Mouse (Mus musculus) heart, postnatal 0 days (tissue): ENCODE measurements around the gene Klk1b8. TPM values are rescaled to one million over a fixed set of nuclear protein-coding genes. Genes with fewer than 3 reads are reported as not detected.
"Not testable (repeated sequence)": the region's sequence is repeated elsewhere in the genome, so short reads cannot be mapped to it uniquely, and the experiment has no call there.

ENCODE experiments used
- ATAC-seq: fragments of 200-750 bp; cut with Nextera tagmentation; 2 replicates; pipeline ENCODE4 v1.8.0; 2017; ENCODE audit warnings: low read depth, moderate number of reproducible peaks, moderate library complexity; ENCODE audit not compliant: insufficient read depth
- DNase-seq: peaks from one replicate; pipeline ENCODE4 v3.0.0-alpha.2; 2016; ENCODE audit warnings: low spot score
- H3K27ac ChIP-seq: fragments of 300-500 bp; sonication (generic); 2 replicates; pipeline ENCODE4 v1.5.1; 2014; ENCODE audit warnings: low read depth, mild to moderate bottlenecking
- H3K27me3 ChIP-seq: fragments of 300-500 bp; sonication (generic); 2 replicates; pipeline ENCODE4 v1.6.1; 2014; ENCODE audit warnings: low read length, mixed read lengths; ENCODE audit not compliant: control insufficient read depth, insufficient read depth
- H3K36me3 ChIP-seq: fragments of 300-500 bp; sonication (generic); replicated peaks from 2 replicates; pipeline ENCODE4 v1.6.1; 2014; ENCODE audit warnings: low read length, mixed read lengths; ENCODE audit not compliant: control insufficient read depth, insufficient read depth
- H3K4me1 ChIP-seq: fragments of 300-500 bp; sonication (generic); 2 replicates; pipeline ENCODE4 v1.6.1; 2014; ENCODE audit warnings: antibody characterized with exemption; ENCODE audit not compliant: control insufficient read depth, insufficient read depth
- H3K4me2 ChIP-seq: fragments of 300-500 bp; sonication (generic); 2 replicates; pipeline ENCODE4 v1.6.1; 2014; ENCODE audit warnings: low read depth, mild to moderate bottlenecking, low read length, moderate library complexity
- H3K4me3 ChIP-seq: fragments of 300-500 bp; sonication (generic); 2 replicates; pipeline ENCODE4 v1.5.1; 2014; ENCODE audit warnings: low read depth, low read length
- H3K9ac ChIP-seq: fragments of 300-500 bp; sonication (generic); replicated peaks from 2 replicates; pipeline ENCODE4 v1.6.1; 2014; ENCODE audit warnings: low read depth, low read length, mixed read lengths
- H3K9me3 ChIP-seq: fragments of 300-500 bp; sonication (generic); replicated peaks from 2 replicates; pipeline ENCODE4 v1.6.1; 2016; ENCODE audit warnings: low read length; ENCODE audit not compliant: control insufficient read depth
- CTCF ChIP-seq: IDR thresholded peaks from 2 replicates; pipeline ENCODE4 v1.5.1; 2016; ENCODE audit warnings: antibody characterized with exemption, control low read depth, low read depth
- EP300 ChIP-seq: IDR thresholded peaks from 2 replicates; pipeline ENCODE4 v1.6.1; 2016; ENCODE audit warnings: antibody characterized with exemption, low read depth
- WGBS: fragments of 180-500 bp; shearing (Covaris S2); extraction: QIAGEN DNeasy Blood & Tissue Kit; methylation state at CpG from one replicate; pipeline ENCODE4 v1.1.7; 2014; 5-methylcytosine and 5-hydroxymethylcytosine counted together
- polyA plus RNA-seq: library from polyadenylated mRNA; unstranded; fragments of >200 nt; fragmentation: Nextera tagmentation; extraction: Ambion mirVana; gene quantifications from 2 replicates; pipeline ENCODE4 v1.2.1, GENCODE M21; 2015
- total RNA-seq: library from RNA; depleted of rRNA; stranded (reverse); fragments of >200 nt; gene quantifications from 2 replicates; pipeline ENCODE4 v1.2.3, GENCODE M21; 2014; ENCODE audit warnings: low replicate concordance

The Klk1b8 gene
- total and polyA plus RNA-seq, 2 experiments from 2014 or later: not detected

GRCm38 (mm10) chr7:43933440-43933839, 17.0 kb upstream of the Klk1b8 start, which contains the start of gene Klk15:
Gene Klk15 (plus strand): TSS chr7:43933740.
- 82% methylated on average over 3 of the region's 3 CpGs for WGBS
- Histone ChIP-seq H3K4me3 (no peak within 1 kb of the TSS), H3K4me2 (no peak within 1 kb of the TSS), H3K27me3 (no peaks in the 10 kb centered on the region), H3K9ac (no peak within 1 kb of the TSS), H3K4me1 (no peaks in the 10 kb centered on the region), H3K36me3 (no peaks in the 10 kb centered on the region), H3K9me3 (no peaks in the 10 kb centered on the region), H3K27ac (no peak within 1 kb of the TSS)
- DNase-seq: no peak
- TF ChIP-seq EP300 (no peak), CTCF (no peak)
- ATAC-seq: no peak

- DNase-seq: no peak
- WGBS: 52% methylated on average over 3 of the region's 3 CpGs
- Histone ChIP-seq H3K4me1 (no peaks in the 10 kb centered on the region), H3K27me3 (no peaks in the 10 kb centered on the region), H3K4me3 (no peak overlapping the region), H3K4me2 (no peak overlapping the region), H3K27ac (no peak overlapping the region), H3K9me3 (no peaks in the 10 kb centered on the region), H3K9ac (no peak overlapping the region), H3K36me3 (no peaks in the 10 kb centered on the region)
- no peak for ATAC-seq
- no peak for TF ChIP-seq EP300
- no peak for TF ChIP-seq CTCF
These were observed 15.7 kb upstream of the Klk1b8 start for GRCm38 (mm10) chr7:43934747-43935146.

GRCm38 (mm10) chr7:43936551-43936950, 13.9 kb upstream of the Klk1b8 start:
- DNase-seq (no peak), ATAC-seq (no peak)
- TF ChIP-seq CTCF (no peak), EP300 (no peak)
- WGBS: 84% methylated on average over 14 of the region's 14 CpGs
- Histone ChIP-seq H3K36me3 (no peaks in the 10 kb centered on the region), H3K4me3 (no peak overlapping the region), H3K9ac (no peak overlapping the region), H3K9me3 (no peaks in the 10 kb centered on the region), H3K27ac (no peak overlapping the region), H3K4me2 (no peak overlapping the region), H3K4me1 (no peaks in the 10 kb centered on the region), H3K27me3 (no peaks in the 10 kb centered on the region)

- H3K27ac ChIP-seq, H3K4me1 ChIP-seq, H3K36me3 ChIP-seq, DNase-seq, H3K4me3 ChIP-seq, H3K9ac ChIP-seq, H3K4me2 ChIP-seq, H3K27me3 ChIP-seq, H3K9me3 ChIP-seq, ATAC-seq: not testable (repeated sequence)
- 50% methylated on average over 3 of the region's 3 CpGs for WGBS
These were observed 8.2 kb upstream of the Klk1b8 start for GRCm38 (mm10) chr7:43942293-43942692.

GRCm38 (mm10) chr7:43944727-43945264, 5.7 kb upstream of the Klk1b8 start:
- no peak overlapping the region for H3K9ac ChIP-seq
- no peaks in the 10 kb centered on the region for H3K36me3 ChIP-seq
- no peaks in the 10 kb centered on the region for H3K27me3 ChIP-seq
- no peak overlapping the region for H3K4me3 ChIP-seq
- H3K9me3 ChIP-seq: no peaks in the 10 kb centered on the region
- TF ChIP-seq EP300: no peak
- no peak for TF ChIP-seq CTCF
- no peak overlapping the region for H3K27ac ChIP-seq
- DNase-seq: no peak
- 64% methylated on average over 3 of the region's 3 CpGs for WGBS
- H3K4me1 ChIP-seq: no peaks in the 10 kb centered on the region
- no peak overlapping the region for H3K4me2 ChIP-seq
- no peak for ATAC-seq

- no peak overlapping the region for H3K27ac ChIP-seq
- H3K4me1 ChIP-seq: no peaks in the 10 kb centered on the region
- H3K36me3 ChIP-seq: no peaks in the 10 kb centered on the region
- no peak for ATAC-seq
- no peak overlapping the region for H3K4me3 ChIP-seq
- H3K9me3 ChIP-seq: no peaks in the 10 kb centered on the region
- DNase-seq: no peak
- 64% methylated on average over 4 of the region's 4 CpGs for WGBS
- no peak overlapping the region for H3K4me2 ChIP-seq
- no peak overlapping the region for H3K9ac ChIP-seq
- no peak for TF ChIP-seq CTCF
- no peak for TF ChIP-seq EP300
- H3K27me3 ChIP-seq: no peaks in the 10 kb centered on the region
These were observed 2.2 kb downstream of the Klk1b8 start for GRCm38 (mm10) chr7:43952703-43953102.
